Mouse (Mus musculus) embryonic stem cell, embryonic (primary cell): ENCODE data around the gene Kiz.

ENCODE experiments used
- CTCF ChIA-PET, 4 experiments: fragments of 300-600 bp in 2 of 4; fragments of 350-600 bp in 2 of 4; sonication (Branson Sonifier 250); formaldehyde crosslinking; loops; one replicate each; lab custom pipeline; 2022; ENCODE audit warnings: inconsistent platforms in 2 of 4; lab: Charles Lee
- POLR2A ChIA-PET, 4 experiments: fragments of 300-600 bp in 2 of 4; fragments of 350-600 bp in 2 of 4; sonication (Branson Sonifier 250); formaldehyde crosslinking; loops; one replicate each; lab custom pipeline; 2022; ENCODE audit warnings: antibody characterized with exemption in 4 of 4, inconsistent platforms in 1 of 4; lab: Charles Lee

The Kiz gene

GRCm38 (mm10) chr2:146838596-146839302 lies 16.9 kb upstream of the Kiz start:
- ChIA-PET POLR2A (interaction anchor here (0.5 to 2.8 kb wide), 16 partner anchors 9 to 356 kb away, joined by 3 to 9 read pairs (median 4); partner anchors contain the start of gene Xrn2 (in 1 of the 4)), CTCF (interaction anchor here in 3 of 4 experiments (0.6 to 1.2 kb wide), 3 partner anchors 205 to 461 kb away, joined by 3 to 11 read pairs (median 3); no protein-coding TSS in a partner anchor)

- CTCF ChIA-PET = interaction anchor here in 2 of 4 experiments (1.0 to 1.2 kb wide), 2 partner anchors 206 to 339 kb away, joined by 3 read pairs; no protein-coding TSS in a partner anchor
- POLR2A ChIA-PET = interaction anchor here in 3 of 4 experiments (0.5 to 2.8 kb wide), 9 partner anchors 8 to 265 kb away, joined by 3 to 9 read pairs (median 4); partner anchors contain the start of gene Xrn2 (in 1 of the 3)
Measured at GRCm38 (mm10) chr2:146839303-146840030, 16.2 kb upstream of the Kiz start.

DNA sequence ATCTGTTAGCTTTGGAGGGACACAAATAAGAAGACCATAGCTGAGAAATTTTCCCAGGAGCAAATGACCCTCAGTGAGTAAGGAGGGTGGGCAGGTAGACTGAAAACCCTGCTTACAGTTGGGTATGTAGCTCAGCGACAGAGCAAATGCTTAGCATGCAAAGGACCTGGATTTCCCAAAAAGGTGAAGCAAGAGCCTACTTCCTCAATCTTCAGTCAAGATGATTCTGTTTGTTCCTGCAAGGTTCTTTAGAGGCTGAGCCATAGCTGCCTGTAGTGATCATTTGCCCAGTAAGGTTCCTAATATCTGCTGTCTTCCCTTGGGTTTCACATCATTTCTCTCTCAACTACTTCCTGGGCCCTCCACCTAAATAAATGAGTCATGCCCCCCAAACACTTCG lies 7.8 kb upstream of the Kiz start:
- ChIA-PET CTCF (interaction anchor here in 1 of 4 experiments (0.7 kb wide), 1 partner anchor 225 kb away, joined by 3 read pairs; no protein-coding TSS in a partner anchor), POLR2A (interaction anchor here in 2 of 4 experiments (1.2 to 1.6 kb wide), 5 partner anchors 8 to 165 kb away, joined by 3 to 7 read pairs (median 6); partner anchors contain the start of genes Kiz (in 1 of the 2) and Xrn2 (in 1 of the 2))

DNA sequence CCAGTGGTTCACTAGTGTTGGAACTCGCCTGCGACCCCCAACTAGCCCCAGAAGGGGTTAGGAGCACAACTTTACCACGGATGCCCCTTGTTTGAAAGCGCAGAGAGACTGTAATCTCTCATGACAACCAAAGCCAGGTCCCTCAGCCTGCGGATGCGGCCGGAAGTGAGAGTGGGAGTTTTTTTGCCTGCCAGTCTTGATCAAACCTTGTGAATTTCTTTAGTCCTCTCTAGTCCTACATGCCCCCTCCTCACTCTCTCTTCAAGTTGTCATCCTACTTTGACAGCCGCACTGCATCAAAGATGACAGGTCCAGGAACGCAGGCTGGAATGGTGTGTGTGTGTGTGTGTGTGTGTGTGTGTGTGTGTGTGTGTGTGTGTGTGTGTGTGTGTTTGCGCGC lies 456 bp downstream of the Kiz start:
- POLR2A ChIA-PET = interaction anchor here in 3 of 4 experiments (0.7 to 2.1 kb wide), 8 partner anchors 9 to 298 kb away, joined by 3 to 14 read pairs (median 4); no protein-coding TSS in a partner anchor
- CTCF ChIA-PET = no interaction called here

- CTCF ChIA-PET = interaction anchor here in 1 of 4 experiments (0.6 kb wide), 1 partner anchor 103 kb away, joined by 3 read pairs; no protein-coding TSS in a partner anchor
- POLR2A ChIA-PET = interaction anchor here in 2 of 4 experiments (0.7 to 2.1 kb wide), 3 partner anchors 10 to 299 kb away, joined by 3 to 6 read pairs (median 3); no protein-coding TSS in a partner anchor
Measured at GRCm38 (mm10) chr2:146856853-146857252, 1.2 kb downstream of the Kiz start.

GRCm38 (mm10) chr2:146865781-146866180 lies 10.1 kb downstream of the Kiz start:
- POLR2A ChIA-PET = no interaction called here
- CTCF ChIA-PET = no interaction called here

DNA sequence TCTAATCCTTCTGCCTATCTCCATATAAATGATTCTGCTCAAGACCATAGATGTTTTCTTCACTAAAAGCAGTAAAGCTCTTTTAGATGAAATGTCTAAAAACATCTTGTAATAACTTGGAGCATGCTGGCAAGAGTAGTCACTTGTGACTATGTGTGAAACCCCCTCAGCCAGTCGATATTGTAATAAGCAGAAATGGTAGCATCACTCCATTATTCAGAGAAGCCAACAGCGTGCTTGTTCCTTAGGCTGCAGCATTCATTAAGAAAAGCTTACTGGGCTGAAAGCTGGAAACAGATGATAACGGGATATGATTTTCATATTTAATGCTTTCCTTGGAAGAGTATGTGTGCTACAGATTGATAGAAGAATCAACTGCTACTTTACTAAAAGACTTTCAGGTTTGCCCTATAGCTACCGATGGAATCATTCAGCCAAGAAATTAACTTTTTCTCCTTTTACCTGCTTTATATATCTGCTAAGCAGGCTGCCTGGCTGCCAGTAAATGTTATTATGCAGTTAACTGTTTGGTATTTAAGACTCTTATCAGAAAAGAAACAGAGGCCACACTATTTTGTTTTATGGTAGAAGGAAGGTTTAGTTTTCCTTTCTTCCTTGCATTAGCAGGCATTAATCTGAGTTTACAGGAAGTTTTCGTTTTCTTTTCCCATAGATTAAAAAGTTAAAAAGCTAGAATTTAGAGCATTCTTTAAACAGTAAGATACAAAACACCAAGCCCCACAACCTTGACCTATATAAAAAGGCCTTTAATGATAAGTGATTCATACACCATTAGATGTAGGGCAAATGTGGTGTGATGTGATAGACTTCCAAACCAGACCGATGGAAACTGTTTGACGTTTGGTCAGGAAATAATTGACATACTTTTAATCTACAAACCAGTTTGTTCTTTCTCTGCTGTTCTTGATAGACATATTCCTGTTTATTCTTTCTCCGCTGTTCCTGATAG lies 15.9 kb downstream of the Kiz start:
- CTCF ChIA-PET = no interaction called here

GRCm38 (mm10) chr2:146872697-146873096 lies 17.0 kb downstream of the Kiz start:
- ChIA-PET CTCF (no interaction called here), POLR2A (no interaction called here)

More for the DNA sequence above, 15.9 kb downstream of the Kiz start:
- POLR2A ChIA-PET = interaction anchor here in 1 of 4 experiments (1.6 kb wide), 1 partner anchor 16 kb away, joined by 4 read pairs; the partner anchor contains the start of gene Kiz

- CTCF ChIA-PET = no interaction called here
- POLR2A ChIA-PET = interaction anchor here in 1 of 4 experiments (1.5 kb wide), 1 partner anchor 24 kb away, joined by 4 read pairs; no protein-coding TSS in a partner anchor
Measured at GRCm38 (mm10) chr2:146873881-146874441, 18.3 kb downstream of the Kiz start.

GRCm38 (mm10) chr2:146877423-146878098 lies 21.9 kb downstream of the Kiz start:
- ChIA-PET POLR2A (no interaction called here), CTCF (interaction anchor here in 1 of 4 experiments (1.0 kb wide), 1 partner anchor 82 kb away, joined by 3 read pairs; no protein-coding TSS in a partner anchor)

GRCm38 (mm10) chr2:146881623-146882022 lies 26.0 kb downstream of the Kiz start:
- ChIA-PET CTCF (no interaction called here), POLR2A (no interaction called here)

DNA sequence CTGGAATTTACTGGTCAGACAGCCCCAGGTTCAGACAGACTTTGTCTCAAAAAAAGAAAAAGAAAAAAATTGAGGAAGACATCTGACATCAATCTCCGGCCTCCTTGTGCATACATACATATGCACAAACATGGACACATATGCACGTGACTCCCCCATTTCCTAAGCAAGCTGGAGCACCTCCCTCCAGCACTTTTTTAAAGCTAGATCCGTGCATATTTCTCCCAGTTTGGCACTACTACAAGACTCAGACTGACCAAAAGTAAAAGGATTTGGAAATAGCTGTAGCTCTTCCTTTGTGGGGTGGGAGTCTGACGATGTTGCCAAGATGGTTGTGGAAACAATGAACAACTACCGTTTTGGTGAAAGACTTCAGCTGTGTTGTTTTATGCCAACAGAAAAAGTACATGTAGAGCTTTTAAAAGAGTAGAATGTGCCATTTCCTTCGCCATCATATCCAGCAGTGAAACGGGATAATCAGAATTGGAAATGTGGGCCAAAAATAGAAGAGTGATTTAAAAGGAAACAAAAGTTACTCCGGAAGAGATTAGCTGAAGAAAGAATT lies 28.7 kb downstream of the Kiz start:
- POLR2A ChIA-PET = interaction anchor here in 1 of 4 experiments (1.4 kb wide), 1 partner anchor 36 kb away, joined by 3 read pairs; no protein-coding TSS in a partner anchor
- CTCF ChIA-PET = no interaction called here

DNA sequence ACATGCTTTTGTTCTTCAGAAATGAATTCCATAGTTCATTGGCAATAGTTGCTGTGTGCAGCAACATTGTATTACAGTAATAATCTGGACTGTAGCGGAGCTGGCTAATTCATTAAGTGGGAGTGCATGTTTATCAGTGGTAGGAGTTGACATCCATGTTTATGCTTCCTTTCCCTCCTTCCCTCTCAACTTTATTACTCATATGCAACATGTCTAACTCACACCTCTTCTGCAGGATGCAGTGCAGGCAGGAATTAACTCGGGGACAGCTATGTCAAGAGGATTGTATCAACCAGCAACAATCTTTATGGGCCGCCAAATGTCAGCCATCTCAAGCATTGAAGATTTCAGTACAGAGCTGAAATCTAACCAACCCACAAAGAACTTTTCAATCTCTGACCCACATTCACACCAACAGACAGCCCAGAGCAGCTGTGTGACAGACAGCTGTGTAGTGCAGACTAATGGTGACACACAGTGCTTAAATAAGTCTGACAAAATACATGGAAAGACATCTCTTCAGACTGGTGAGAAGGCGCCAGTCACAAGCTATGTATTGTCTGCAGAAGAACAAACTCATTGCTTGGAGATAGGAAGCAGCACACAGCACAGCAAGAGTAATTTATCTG lies 33.2 kb downstream of the Kiz start:
- POLR2A ChIA-PET = no interaction called here
- CTCF ChIA-PET = no interaction called here

GRCm38 (mm10) chr2:146898977-146899376 lies 43.3 kb downstream of the Kiz start:
- ChIA-PET POLR2A (interaction anchor here in 1 of 4 experiments (1.7 kb wide), 1 partner anchor 25 kb away, joined by 4 read pairs; no protein-coding TSS in a partner anchor), CTCF (no interaction called here)

GRCm38 (mm10) chr2:146916085-146916484 lies 60.4 kb downstream of the Kiz start:
- ChIA-PET CTCF (no interaction called here), POLR2A (interaction anchor here in 2 of 4 experiments (0.7 to 1.6 kb wide), 3 partner anchors 43 to 97 kb away, joined by 4 to 6 read pairs (median 4); partner anchors contain the start of gene Xrn2 (in 1 of the 2))

DNA sequence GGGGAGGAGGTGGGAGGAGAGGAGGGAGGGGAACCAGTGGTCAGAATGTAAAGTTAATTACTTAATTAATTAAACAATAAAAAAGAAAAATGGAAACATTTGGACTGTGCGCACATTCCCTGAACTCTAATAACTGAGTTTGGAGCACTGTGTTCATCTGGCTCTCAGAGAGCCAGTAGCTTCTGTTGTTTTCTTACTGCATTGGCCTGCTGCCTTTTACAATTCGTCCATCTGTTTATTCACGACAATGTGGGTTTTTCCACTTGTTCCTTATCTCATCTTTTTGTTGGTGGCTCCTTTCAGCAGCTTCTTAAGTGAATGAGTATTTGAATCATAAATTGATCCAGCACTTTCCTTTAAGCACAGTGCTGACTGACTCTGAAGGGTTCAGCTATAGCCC lies 62.1 kb downstream of the Kiz start:
- ChIA-PET CTCF (interaction anchor here in 1 of 4 experiments (1.6 kb wide), 1 partner anchor 305 kb away, joined by 5 read pairs; no protein-coding TSS in a partner anchor), POLR2A (interaction anchor here in 3 of 4 experiments (0.6 to 1.6 kb wide), 4 partner anchors 83 to 293 kb away, joined by 3 to 5 read pairs (median 4); partner anchors contain the start of gene Xrn2 (in 2 of the 3))
